13 mouse cellular contexts compared by ENCODE assay signal in genomic region chr8:78561620-78562019, GRCm38 (mm10). TPM values are rescaled to one million over a fixed set of nuclear protein-coding genes. Genes with fewer than 3 reads are reported as not detected.
DNase-seq lines count a peak whose midpoint lies in the region; ATAC-seq and TF ChIP-seq lines count a peak whose summit lies in the region.
"Had no signal": no experiment of that assay in that cellular context is flagged by ENCODE, and none has a peak within 500 bp of the region (broad histone marks: within the 10 kb centered on the region; RNA-seq: fewer than 3 reads in every experiment).

No protein-coding gene starts in this region.

- ATAC-seq in liver, embryonic 14.5 days (ENCODE audit: insufficient read depth), result no peak

- H3K4me3 ChIP-seq in liver, embryonic 14.5 days (ENCODE audit: insufficient read depth in 1 of 2, low read depth in 2 of 2, low read length in 2 of 2), result no peak overlapping the region
- H3K4me3 ChIP-seq in ES-Bruce4 (ENCODE audit: low read depth, low read length), result no peak overlapping the region
- H3K4me3 ChIP-seq: embryonic facial prominence, embryonic 13.5 days; myocyte had no signal

- no peak for TF ChIP-seq POLR2A in ES-Bruce4 (IDR thresholded peaks at IDR 0.05; ENCODE audit: insufficient read depth, low read length)

- H3K9ac ChIP-seq in liver, embryonic 14.5 days (replicated peaks), result no peak overlapping the region
- H3K9ac ChIP-seq in ES-Bruce4 (ENCODE audit: low read depth, poor library complexity, severe bottlenecking), result no peak overlapping the region
- H3K9ac ChIP-seq: embryonic facial prominence, embryonic 13.5 days had no signal

- WGBS in liver, embryonic 14.5 days (ENCODE audit: insufficient replicate concordance), result 74% methylated on average over 6 of the region's 6 CpGs

- no peaks in the 10 kb centered on the region; the same call in 1 of the 2 replicates for H3K9me3 ChIP-seq in liver, embryonic 14.5 days (ENCODE audit: control insufficient read depth, low read length)
- H3K9me3 ChIP-seq in ES-Bruce4 (replicated peaks; ENCODE audit: control insufficient read depth, insufficient read depth, low read length, poor library complexity, severe bottlenecking), result peaks cover 8% of the 10 kb centered on the region; the same call in 1 of the 2 replicates
- H3K9me3 ChIP-seq: embryonic facial prominence, embryonic 13.5 days had no signal

- DNase-seq in liver, embryonic 14.5 days (ENCODE audit: low read depth in 3 of 3, low spot score in 3 of 3), result no peak
- no peak for DNase-seq in liver
- peak; percentile 48 to 49 for DNase-seq in B cell, adult 2 months
- peak; percentile 10 for DNase-seq in c-Kit-positive CD71-positive TER-119-positive erythroid progenitor cells, embryonic 14.5 days (ENCODE audit: low spot score)
- DNase-seq in cerebellum, adult 11-12 months, result no peak
- DNase-seq in ovary, adult 18-20 months (ENCODE audit: low spot score), result no peak
- DNase-seq: cerebellum, adult 11 months; heart, postnatal 36 days; kidney, adult 18-20 months; retina, postnatal 1 day had no signal

- no peaks in the 10 kb centered on the region for H3K27me3 ChIP-seq in liver, embryonic 14.5 days (ENCODE audit: control insufficient read depth, insufficient read depth, low read length)
- H3K27me3 ChIP-seq in ES-Bruce4 (ENCODE audit: control insufficient read depth, insufficient read depth, low read length, poor library complexity, severe bottlenecking), result no peaks in the 10 kb centered on the region
- H3K27me3 ChIP-seq: embryonic facial prominence, embryonic 13.5 days had no signal

- H3K27ac ChIP-seq in liver, embryonic 14.5 days, result no peak overlapping the region
- H3K27ac ChIP-seq in ES-Bruce4 (ENCODE audit: insufficient read depth, low read length), result no peak overlapping the region
- H3K27ac ChIP-seq: embryonic facial prominence, embryonic 13.5 days had no signal

- H3K4me1 ChIP-seq in liver, embryonic 14.5 days (replicated peaks; ENCODE audit: control insufficient read depth in 2 of 2, insufficient read depth in 2 of 2, low read length in 1 of 2), result no peaks in the 10 kb centered on the region
- H3K4me1 ChIP-seq in ES-Bruce4 (ENCODE audit: control insufficient read depth, insufficient read depth, low read length), result peaks cover 2% of the 10 kb centered on the region

- H3K4me2 ChIP-seq in liver, embryonic 14.5 days (ENCODE audit: low read depth), result no peak overlapping the region
- H3K4me2 ChIP-seq: embryonic facial prominence, embryonic 13.5 days had no signal

- no peak for TF ChIP-seq EP300 in liver, embryonic 14.5 days (IDR thresholded peaks at IDR 0.05; ENCODE audit: low read depth)
- no peak for TF ChIP-seq EP300 in ES-Bruce4 (IDR thresholded peaks at IDR 0.05; ENCODE audit: insufficient read depth, low read depth, low read length)

- no peaks in the 10 kb centered on the region for H3K36me3 ChIP-seq in liver, embryonic 14.5 days (replicated peaks; ENCODE audit: control insufficient read depth, insufficient read depth, low read depth)
- no peaks in the 10 kb centered on the region for H3K36me3 ChIP-seq in ES-Bruce4 (ENCODE audit: control insufficient read depth, insufficient read depth, low read length, poor library complexity, severe bottlenecking)

- TF ChIP-seq CTCF in liver, embryonic 14.5 days (IDR thresholded peaks at IDR 0.05; ENCODE audit: low read depth), result peak; percentile 67
- peak; percentile 57 for TF ChIP-seq CTCF in ES-Bruce4 (IDR thresholded peaks at IDR 0.05; ENCODE audit: low read depth, low read length)

RNA-seq across cellular contexts. Expression of gene Slc10a7, which starts 52.5 kb away (rescaled TPM):
- polyA plus RNA-seq in liver, embryonic 14.5 days (2012; rRNA removed), result 3.3 and 4.4 TPM in 2 replicates
- 3.3 and 3.8 TPM in 2 replicates for polyA plus RNA-seq in liver, embryonic 14.5 days (2014; fragmentation: Nextera tagmentation; extraction: Ambion mirVana)
- 19.1 and 19.6 TPM in 2 replicates for polyA plus RNA-seq in ES-Bruce4 (2011; ENCODE audit: insufficient read depth, insufficient read length, low read depth, missing spikeins)

RNA-seq across cellular contexts. Expression of gene Rbmxl1, which starts 52.9 kb away (rescaled TPM):
- polyA plus RNA-seq in liver, embryonic 14.5 days (2012; rRNA removed), result 44.4 and 68.2 TPM in 2 replicates
- 101 TPM in 2 replicates for polyA plus RNA-seq in liver, embryonic 14.5 days (2014; fragmentation: Nextera tagmentation; extraction: Ambion mirVana)
- 176 and 177 TPM in 2 replicates for polyA plus RNA-seq in ES-Bruce4 (2011; ENCODE audit: insufficient read depth, insufficient read length, low read depth, missing spikeins)

Comparison
In these comparisons a context has a peak if more than half of its experiments do, and no peak if none do; other contexts are left out.
1. DNase-seq: peak in B cell, adult 2 months (2 of 2) and c-Kit-positive CD71-positive TER-119-positive erythroid progenitor cells, embryonic 14.5 days (single experiment); none in liver, embryonic 14.5 days (0 of 3), liver (single experiment), cerebellum, adult 11-12 months (single experiment) and ovary, adult 18-20 months (single experiment).